Mouse (Mus musculus): ENCODE measurements around the gene Tmem51.

Tmem51 gene

GRCm38 (mm10) chr4:142080901-142081630 is 3.0 kb downstream of the Tmem51 start:
- DNase-seq = no peak

DNA sequence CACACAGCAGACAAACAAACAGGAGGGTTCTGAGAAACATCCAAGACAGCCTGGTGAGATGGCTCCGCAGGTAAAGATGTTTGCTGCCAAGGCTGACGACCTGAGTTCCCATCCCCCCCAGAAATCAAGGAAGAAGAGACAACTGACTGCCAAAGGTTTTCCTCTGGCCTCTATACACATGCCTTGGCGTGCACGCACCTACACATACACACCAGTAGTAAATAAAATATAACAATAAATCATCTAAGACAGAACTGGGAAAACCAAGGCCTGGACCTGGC is 3.7 kb downstream of the Tmem51 start:
- no peak for DNase-seq

DNA sequence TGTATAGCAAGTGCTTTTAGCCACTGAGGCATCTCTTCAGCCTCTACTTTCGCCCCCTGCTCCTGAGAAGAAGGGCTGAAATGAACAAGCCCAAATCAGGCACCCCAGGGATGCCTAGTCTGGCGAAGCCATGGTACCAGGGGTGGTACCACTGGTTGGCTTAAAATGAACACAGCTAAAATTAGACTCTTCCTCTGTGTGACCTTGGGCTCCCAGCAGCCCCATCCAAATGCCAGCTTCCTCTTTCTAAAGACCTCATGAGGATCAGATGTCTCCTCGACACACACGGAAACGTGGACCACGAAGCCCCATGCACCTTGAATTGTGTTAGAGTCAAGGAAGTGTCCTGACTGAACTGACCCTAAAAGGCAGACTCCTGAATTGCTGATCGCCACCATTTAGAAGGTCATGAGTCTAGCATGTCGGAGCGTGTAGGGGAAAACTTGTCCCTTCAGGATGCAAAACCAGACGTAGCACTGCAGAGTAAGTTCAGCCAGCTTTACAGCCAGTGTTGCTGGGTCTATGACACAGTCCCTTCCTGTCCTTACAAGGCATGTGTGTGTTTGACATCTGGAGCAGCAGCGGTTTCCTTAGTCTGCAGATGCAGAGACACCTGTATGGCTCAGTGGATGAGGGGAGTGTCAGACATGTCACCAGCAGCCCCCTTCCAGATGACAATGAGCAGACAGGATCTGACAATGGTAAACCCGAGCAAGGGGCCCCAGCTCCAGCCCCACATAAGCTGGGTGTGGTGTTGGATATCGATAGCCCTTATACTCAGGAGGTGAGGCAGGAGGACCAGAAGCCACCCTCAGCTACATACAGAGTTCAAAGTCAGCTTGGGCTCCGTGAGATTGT is 4.2 kb downstream of the Tmem51 start:
- DNase-seq = no peak

GRCm38 (mm10) chr4:142077572-142078271 is 6.4 kb downstream of the Tmem51 start:
- peak; percentile 40 to 66 for DNase-seq

GRCm38 (mm10) chr4:142076883-142077282 is 7.2 kb downstream of the Tmem51 start:
- no peak for DNase-seq

GRCm38 (mm10) chr4:142075931-142076330 is 8.2 kb downstream of the Tmem51 start:
- no peak for DNase-seq

GRCm38 (mm10) chr4:142074060-142074732 is 9.9 kb downstream of the Tmem51 start:
- no peak for DNase-seq

DNA sequence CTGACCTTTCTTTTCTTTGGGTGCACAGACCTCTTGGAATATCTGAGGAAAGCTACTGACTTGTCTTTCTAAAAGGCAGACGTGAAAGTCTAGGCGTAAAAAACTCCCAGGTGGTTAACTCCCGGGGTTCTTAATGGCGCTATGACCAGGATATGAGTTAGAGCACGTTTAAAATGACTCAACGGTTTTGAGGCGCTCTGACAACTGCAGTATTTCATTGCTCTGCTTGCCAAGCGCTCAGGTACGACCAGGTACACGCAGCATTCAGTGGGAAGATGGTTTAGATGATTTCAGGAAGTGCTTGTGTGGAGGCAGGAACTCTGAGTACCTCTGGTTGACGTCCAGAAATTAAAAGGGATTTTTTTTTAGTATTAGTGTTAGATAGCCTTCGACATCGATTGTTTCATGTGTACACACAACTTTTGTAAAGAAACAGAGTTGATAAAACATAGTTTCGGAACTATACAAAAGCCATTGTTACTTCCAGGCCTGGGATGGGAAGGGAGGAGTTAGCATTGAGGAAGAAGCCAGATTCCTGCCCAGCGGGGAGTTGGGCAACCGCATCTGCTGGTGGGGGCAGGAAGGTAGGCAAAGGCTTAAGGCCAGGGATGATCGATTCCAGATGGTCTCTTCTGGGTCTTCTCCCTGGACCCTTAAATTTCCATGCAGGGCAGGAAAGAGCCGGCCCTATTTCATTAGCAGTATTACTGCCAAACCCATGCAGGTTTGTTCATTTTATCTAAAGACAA is 12.7 kb downstream of the Tmem51 start:
- DNase-seq = no peak

GRCm38 (mm10) chr4:142070840-142071239 is 13.3 kb downstream of the Tmem51 start:
- DNase-seq = peak; percentile 35 to 45

DNA sequence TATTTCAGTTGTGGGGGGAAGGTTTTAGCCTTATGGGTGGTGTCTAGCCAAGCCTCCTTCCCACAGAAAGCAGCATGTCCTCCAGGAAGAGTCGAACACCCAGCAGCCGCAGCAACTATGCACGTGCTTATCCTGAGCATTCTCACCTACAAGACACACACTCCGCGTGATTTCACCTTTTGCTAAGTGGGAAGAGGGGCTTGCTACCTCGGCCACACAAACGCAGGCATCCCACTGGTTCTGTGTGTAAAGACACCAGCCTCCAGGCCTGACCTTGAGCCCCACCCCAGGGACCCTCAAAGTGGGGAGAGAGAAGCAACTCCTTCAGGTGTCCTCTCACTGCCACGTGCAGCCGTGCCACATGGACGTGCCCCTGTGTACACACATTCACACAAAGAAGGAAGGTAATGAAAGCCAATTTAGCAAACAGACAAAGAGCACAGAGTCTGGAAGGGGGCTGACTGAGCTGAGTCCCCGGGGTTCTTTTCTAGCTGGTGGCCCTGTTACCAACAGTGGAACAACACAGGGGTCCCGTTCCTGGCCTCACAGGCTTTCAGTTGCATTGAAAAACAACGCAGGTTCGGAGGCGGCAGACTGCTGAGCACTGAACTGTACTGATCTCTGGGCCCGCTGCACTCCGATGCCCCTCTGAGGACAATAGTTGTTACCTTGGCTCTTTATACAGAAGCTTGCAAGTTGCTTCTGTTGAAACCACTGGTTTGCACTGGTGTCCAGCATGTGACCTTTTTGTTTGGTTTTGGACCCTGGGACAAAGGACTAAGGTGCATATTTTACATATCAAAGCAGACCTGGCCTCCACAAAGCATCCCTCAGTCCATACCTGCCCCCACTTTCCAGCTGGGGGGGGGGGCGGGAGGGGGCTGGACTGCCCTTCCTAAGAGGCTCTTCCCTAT is 14.9 kb downstream of the Tmem51 start:
- no peak for DNase-seq

GRCm38 (mm10) chr4:142066576-142066975 is 17.5 kb downstream of the Tmem51 start:
- no peak for DNase-seq

- DNase-seq = peak in 1 of 2 experiments; percentile 72
These were observed 18.3 kb downstream of the Tmem51 start for GRCm38 (mm10) chr4:142065835-142066234.

GRCm38 (mm10) chr4:142065270-142065669 is 18.8 kb downstream of the Tmem51 start:
- peak; percentile 44 to 63 for DNase-seq

DNA sequence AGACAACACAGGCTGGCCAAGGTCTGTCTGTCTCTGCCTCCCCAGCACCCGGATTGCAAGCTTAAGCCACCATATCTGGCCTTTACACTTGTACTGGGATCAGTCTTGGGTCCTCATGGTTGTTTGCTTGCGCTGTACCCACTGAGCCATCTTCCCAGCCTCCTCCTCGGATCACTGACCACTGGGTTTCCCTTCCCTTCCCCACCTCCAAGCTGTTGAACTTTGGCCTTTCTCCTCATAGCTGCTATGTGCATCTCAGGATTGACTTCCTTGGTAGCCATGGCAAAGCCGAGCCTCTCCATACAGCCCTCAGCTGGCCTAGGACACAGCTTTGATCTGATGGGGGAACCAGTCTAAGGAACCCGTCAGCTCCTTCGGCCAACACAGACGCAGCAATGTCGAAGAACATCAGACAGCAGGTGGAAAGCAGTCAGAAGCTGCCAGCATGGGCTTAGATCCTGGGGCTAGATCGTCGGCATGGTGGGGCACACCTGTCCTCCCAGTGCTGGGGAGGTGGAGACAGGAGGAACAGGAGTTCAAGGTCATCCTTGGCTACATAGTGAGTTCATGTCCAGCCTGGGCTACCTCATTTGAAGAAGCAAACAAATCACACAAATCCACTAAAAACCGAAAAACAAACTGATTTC is 19.4 kb downstream of the Tmem51 start:
- no peak for DNase-seq

DNA sequence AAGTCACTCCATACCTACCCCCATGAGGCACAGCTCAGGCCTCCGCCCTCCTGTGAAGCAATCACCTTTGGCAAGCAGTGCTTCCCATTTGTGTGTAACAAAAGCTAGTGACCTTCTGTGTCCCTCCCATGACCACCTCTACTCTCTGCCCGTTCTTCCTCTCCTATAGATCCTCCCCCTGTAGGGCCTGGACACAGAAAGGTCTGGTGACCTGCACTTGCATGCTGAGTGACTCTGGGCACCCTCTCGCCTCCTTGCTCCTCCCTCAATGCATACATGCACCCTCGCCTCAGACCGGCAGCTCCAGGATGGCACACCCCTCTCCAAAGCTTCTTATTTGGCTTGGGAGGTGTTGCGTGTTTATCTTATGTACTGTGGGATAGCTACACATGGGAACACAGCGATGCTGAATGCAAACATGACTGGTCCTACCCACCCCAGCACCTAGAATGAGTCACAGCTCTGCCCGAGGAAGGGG is 21.0 kb downstream of the Tmem51 start:
- peak; percentile 44 to 48 for DNase-seq

DNA sequence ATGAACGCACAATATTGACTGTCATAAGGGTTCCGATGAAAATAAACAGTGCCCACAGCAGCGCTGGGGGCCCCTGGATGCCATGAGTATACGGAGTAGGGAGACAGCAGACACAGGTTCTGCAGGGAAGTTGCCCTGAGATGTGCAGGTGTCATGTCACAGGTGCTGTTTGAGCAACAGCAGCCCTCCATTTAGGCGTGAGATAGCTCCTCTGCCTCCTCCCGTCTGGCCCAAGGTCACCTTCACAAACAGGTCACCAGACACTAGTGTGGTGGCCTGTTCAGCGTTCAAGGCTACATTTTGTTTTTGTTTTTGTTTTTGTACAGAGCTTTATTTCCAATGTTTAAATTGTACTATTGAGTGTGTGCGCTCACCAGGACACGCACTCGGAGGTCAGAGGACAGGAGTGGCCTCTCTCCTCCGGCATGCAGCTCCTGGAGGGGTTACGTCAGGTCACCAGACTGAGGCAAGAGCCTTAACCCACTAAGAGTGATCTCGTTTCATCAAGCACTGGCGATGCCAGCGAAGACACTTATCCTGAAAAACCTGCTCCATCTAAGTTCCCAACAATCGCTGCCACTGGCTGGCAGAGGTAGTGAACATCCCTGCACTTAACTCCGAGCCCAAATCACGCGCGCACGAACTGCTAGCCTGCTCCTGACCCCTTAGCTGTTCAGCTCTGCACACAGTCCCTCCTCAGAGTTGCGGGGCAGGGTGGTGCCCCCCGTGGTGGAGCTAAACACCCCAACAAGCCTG is 22.4 kb downstream of the Tmem51 start:
- DNase-seq = no peak

- DNase-seq = peak in 1 of 2 experiments; percentile 50
These were observed 23.4 kb downstream of the Tmem51 start for GRCm38 (mm10) chr4:142060455-142061378.

DNA sequence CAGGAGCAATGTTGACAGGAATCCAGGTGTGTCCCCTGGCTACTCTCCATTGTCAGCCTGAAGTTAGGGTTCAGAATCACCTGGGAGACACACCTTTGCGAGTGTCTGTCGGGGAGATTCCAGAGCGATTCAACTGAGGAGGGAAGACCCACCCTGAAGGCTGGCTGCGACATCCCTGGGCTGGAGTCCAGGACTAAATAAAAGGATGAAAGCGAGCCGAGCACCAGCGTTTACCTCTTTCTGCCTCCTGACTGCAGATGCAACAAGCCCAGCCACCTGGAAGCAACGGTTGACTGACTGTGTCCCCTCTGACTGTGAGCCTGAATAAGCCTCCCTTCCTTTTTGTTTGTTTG is 24.3 kb downstream of the Tmem51 start:
- DNase-seq = no peak

Data from lung, postnatal 4 days (tissue).